Mouse (Mus musculus): ENCODE data around the gene Dand5.
A peak's percentile ranks its signal among the peaks of the same experiment; 100 is the strongest.

The Dand5 gene

GRCm38 (mm10) chr8:84784681-84785505 lies 37.7 kb downstream of the Dand5 start:
- DNase-seq (ENCODE audit: low read depth, low spot score): peak; percentile 73

- peak; percentile 56 for DNase-seq (ENCODE audit: low read depth, low spot score)
Observed at GRCm38 (mm10) chr8:84783919-84784581, 38.6 kb downstream of the Dand5 start.

GRCm38 (mm10) chr8:84783198-84783918 lies 39.3 kb downstream of the Dand5 start:
- DNase-seq (ENCODE audit: low read depth, low spot score): no peak

- no peak for DNase-seq (ENCODE audit: low read depth, low spot score)
Observed at GRCm38 (mm10) chr8:84782680-84783079, 39.9 kb downstream of the Dand5 start.

GRCm38 (mm10) chr8:84781686-84782505 lies 40.7 kb downstream of the Dand5 start:
- DNase-seq (ENCODE audit: low read depth, low spot score): no peak

- no peak for DNase-seq (ENCODE audit: low read depth, low spot score)
Observed at GRCm38 (mm10) chr8:84780949-84781680, 41.5 kb downstream of the Dand5 start.

GRCm38 (mm10) chr8:84780225-84780555 lies 42.4 kb downstream of the Dand5 start:
- no peak for DNase-seq (ENCODE audit: low read depth, low spot score)

GRCm38 (mm10) chr8:84779519-84780224 lies 43.0 kb downstream of the Dand5 start:
- DNase-seq (ENCODE audit: low read depth, low spot score): no peak

- no peak for DNase-seq (ENCODE audit: low read depth, low spot score)
Observed at GRCm38 (mm10) chr8:84778638-84779380, 43.8 kb downstream of the Dand5 start.

- no peak for DNase-seq (ENCODE audit: low read depth, low spot score)
Observed at GRCm38 (mm10) chr8:84777899-84778637, 44.6 kb downstream of the Dand5 start.

- peak; percentile 54 for DNase-seq (ENCODE audit: low read depth, low spot score)
Observed at GRCm38 (mm10) chr8:84776569-84776968, 46.1 kb downstream of the Dand5 start.

GRCm38 (mm10) chr8:84775621-84776113 lies 47.0 kb downstream of the Dand5 start:
- no peak for DNase-seq (ENCODE audit: low read depth, low spot score)

GRCm38 (mm10) chr8:84775105-84775591 lies 47.5 kb downstream of the Dand5 start:
- DNase-seq (ENCODE audit: low read depth, low spot score): peak; percentile 51

- DNase-seq (ENCODE audit: low read depth, low spot score): no peak
Observed at GRCm38 (mm10) chr8:84774473-84774911, 48.1 kb downstream of the Dand5 start.

GRCm38 (mm10) chr8:84773833-84774232 lies 48.8 kb downstream of the Dand5 start:
- DNase-seq (ENCODE audit: low read depth, low spot score): peak; percentile 44

GRCm38 (mm10) chr8:84773304-84773703 lies 49.3 kb downstream of the Dand5 start:
- DNase-seq (ENCODE audit: low read depth, low spot score): no peak

GRCm38 (mm10) chr8:84772628-84773027 lies 50.0 kb downstream of the Dand5 start:
- DNase-seq (ENCODE audit: low read depth, low spot score): no peak

GRCm38 (mm10) chr8:84771941-84772378 lies 50.7 kb downstream of the Dand5 start:
- DNase-seq (ENCODE audit: low read depth, low spot score): peak; percentile 68
